Mouse (Mus musculus) 3T3-L1 (cell line): ENCODE measurements around the gene Txnrd3.

ENCODE experiments used
- DNase-seq: peaks from one replicate; pipeline ENCODE4 v3.0.0-alpha.2; 2015; ENCODE audit warnings: low read depth, low spot score

The Txnrd3 gene

GRCm38 (mm10) chr6:89643798-89644270 is at the start of gene Txnrd3:
TSS of gene Txnrd3 (plus strand) at chr6:89643988.
- peak; percentile 90 for DNase-seq

GRCm38 (mm10) chr6:89595018-89595776 is 48.6 kb upstream of the Txnrd3 start, which contains the start of gene Chchd6:
TSS of gene Chchd6 (minus strand) at chr6:89595652.
- peak; percentile 98 for DNase-seq

GRCm38 (mm10) chr6:89595777-89596146 is 48.0 kb upstream of the Txnrd3 start:
- DNase-seq = no peak

- DNase-seq = no peak
Measured at GRCm38 (mm10) chr6:89596510-89596909, 47.3 kb upstream of the Txnrd3 start.

- peak; percentile 56 for DNase-seq
Measured at GRCm38 (mm10) chr6:89606096-89606495, 37.7 kb upstream of the Txnrd3 start.

DNA sequence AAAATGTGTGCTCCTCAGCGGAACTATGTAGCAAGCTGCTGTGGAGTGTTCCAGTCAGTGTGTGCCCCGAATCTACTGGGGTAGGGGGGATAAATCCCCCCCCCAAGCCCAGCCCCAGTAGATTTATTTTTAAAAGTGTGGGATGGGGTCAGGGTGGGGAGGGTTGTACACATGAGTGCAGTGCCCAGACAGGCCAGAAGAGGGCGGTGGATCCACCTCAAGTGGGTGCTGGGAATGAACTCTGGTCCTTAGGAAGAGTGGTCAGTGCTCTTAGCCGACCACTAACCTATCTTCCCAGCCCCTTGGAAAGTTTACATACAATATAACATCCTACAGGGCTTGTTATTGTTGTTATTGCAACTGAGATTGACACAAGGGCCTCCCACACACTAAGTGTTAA is 35.8 kb upstream of the Txnrd3 start:
- DNase-seq = no peak

- DNase-seq = no peak
Measured at GRCm38 (mm10) chr6:89613336-89614106, 30.3 kb upstream of the Txnrd3 start.

DNA sequence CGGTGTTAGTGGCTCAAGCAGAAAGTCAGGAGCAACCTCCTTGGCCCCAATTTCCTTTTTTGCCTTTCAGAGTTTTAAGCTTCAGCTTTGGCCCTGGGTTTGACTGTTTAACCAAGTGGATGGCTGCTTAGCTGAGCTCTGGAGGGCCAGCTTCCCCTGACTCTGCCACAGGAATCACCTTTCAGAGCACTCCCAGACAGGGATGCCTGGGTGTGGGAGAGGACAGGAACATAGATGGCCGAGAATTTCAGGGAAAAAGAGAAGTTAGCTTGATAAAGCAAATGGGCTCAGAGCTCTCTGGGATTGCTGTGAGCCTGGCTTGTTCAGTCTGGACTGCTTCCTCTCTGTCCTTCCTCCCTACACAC is 29.7 kb upstream of the Txnrd3 start:
- DNase-seq = no peak

DNA sequence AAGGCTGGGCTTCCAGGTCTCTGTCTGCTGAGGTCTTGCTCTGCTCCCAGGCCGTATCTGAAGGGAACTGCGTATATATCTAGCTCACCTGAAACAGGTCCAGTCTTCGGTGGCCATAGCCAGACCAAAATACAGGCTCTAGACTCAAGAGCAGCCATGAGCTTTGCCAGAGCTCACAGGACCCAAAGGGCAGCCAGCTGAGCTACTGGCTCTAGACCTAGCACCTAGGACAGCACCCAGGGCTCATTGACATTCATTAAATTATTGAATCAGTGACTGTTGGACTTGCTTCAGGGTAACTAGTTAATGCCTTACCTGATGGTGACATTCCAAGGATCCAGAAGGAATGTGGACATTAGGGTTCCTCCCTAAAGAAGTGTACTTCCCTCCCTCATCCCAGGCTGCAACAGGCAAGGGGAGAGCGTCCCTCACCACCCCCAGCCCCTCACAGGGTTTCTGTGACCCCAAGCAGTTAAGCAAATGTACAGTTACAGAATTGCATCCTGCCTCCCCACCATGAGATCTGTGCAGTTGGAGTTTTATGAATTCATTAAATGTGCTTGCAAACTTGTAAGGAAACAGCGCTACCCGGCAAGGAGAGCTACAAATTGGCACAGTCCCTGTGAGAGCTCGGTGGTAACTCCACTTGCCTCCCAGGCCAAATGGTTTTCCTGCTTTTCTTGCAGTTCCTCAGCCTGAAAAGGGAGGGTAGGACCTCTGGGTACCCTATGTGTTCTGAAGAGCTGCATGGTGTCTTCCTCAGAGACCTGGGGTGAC is 29.0 kb upstream of the Txnrd3 start:
- DNase-seq = no peak

DNA sequence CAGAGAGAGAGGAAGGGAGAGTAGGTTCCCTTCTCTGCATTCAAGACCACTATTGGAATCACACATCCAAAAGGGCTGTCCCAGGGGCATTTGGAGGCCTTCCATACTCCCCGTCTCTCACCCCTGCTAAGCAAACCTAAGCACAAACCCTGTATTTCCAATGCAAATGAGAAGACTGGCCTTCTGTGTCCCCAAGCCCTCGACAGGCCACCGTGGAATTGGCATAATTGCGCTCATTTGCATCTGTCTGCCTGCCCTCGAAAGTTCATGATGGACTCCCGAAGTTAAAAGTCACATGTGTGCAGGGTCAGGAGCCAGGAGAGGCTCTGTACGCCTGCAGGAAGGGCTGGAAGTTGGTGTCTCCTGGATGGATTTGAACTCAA is 28.4 kb upstream of the Txnrd3 start:
- DNase-seq = no peak

GRCm38 (mm10) chr6:89622647-89623046 is 21.1 kb upstream of the Txnrd3 start:
- DNase-seq = peak; percentile 64

DNA sequence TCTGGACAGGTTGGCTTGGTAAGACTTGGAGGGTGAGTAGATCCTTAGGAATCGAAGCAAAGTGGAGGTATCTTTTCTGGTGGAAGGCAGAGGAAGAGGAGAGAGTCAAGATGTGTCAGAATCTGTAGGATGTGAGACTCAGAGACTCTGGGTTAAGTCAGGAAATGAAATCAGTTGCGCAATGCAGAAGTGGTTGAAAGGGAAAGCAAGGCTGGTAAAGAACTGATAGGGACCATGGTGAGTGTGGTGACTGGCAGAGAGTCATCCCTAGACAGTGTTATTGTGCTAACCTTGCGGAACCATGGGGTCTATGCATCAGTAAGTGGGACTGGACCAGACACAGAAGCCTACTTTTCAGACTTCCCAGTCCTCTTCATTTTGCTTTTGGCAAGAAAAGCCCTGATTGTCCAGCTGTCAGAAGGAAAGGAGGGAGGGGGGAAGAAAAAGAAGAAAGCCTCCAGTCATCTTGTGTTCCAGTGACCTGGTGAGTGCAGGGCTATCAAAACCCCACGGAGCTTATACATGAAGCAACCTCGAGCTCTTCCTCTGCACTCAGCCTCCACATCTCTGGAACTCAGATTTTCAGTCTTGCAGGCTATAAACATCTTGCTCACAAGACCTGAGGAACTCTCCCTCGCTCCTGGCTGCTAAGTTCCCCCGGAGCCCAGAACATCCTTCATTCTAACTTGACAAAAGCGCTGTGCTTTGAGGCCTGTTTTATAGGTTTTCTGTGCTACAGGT is 15.6 kb upstream of the Txnrd3 start:
- no peak for DNase-seq

DNA sequence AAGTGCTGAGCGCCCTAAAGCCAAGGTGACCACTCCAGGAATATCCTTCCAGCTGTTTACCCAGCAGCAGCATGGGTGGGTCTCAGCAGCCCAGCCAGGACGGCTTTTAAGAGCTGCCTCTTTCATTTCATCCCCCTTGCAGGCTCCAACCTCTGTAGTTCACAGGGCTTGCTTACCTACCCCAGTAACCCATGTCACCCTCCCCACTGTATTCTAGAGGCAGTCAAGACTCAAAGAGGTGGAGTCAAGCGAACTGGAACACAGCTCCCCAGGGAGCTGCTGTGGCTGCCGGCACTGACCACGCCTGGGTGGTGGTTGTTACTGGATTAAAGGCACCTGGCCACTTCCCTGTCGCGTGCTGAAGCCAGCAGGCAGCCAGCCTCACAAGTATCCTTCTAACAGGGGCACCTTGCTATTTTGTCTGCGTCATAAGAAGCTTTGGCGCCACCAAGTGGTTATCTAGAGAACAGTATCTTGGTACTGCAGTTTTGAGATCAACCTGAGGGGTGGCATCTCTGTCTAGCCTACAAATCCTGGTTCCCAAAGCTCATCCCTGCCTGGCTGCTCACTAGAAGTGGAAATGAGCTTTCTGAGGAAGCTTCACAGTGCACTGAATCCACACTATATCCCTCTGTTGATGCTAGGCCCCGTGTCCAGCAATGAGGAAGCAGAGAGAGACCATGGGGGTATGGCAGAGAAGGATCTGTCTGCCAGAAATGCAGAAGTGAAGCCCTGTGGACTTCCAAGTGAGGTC is 11.8 kb upstream of the Txnrd3 start:
- peak; percentile 95 for DNase-seq

GRCm38 (mm10) chr6:89633115-89633514 is 10.7 kb upstream of the Txnrd3 start:
- DNase-seq = no peak

- no peak for DNase-seq
Measured at GRCm38 (mm10) chr6:89634400-89634799, 9.4 kb upstream of the Txnrd3 start.

- DNase-seq = no peak
Measured at GRCm38 (mm10) chr6:89637977-89638376, 5.8 kb upstream of the Txnrd3 start.

DNA sequence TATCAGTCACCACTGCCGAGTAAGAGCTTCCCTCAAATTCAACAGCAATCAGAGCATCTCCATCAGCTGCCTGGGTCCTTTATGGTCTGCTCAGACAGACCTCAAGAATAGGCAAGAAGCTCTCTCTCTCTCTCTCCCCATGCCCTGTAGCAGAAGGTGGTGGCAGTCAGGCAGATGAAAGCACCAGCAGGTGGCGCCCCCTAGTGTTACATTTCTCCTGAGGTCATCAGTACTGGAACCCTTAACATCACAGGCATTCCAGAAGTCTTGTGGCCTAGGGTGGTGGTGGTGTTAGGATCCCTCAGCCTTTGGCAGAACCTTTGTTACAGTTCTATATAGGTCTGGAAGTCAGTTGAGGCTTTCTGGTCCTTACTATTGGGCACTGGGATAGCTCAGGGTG is 4.8 kb upstream of the Txnrd3 start:
- peak; percentile 71 for DNase-seq

GRCm38 (mm10) chr6:89644271-89645075 is 685 bp downstream of the Txnrd3 start:
- peak; percentile 98 for DNase-seq

GRCm38 (mm10) chr6:89649897-89650296 is 6.1 kb downstream of the Txnrd3 start:
- no peak for DNase-seq

- peak; percentile 21 for DNase-seq
Measured at GRCm38 (mm10) chr6:89651770-89652169, 8.0 kb downstream of the Txnrd3 start.
